Mouse (Mus musculus): ENCODE results near the gene Ptgdr2. TPM values are rescaled to one million over a fixed set of nuclear protein-coding genes. Genes with fewer than 3 reads are reported as not detected.

The Ptgdr2 gene
- polyA plus RNA-seq, 1 experiment from 2014 or later: 0.09 TPM

GRCm38 (mm10) chr19:10959085-10959977 lies 22.4 kb downstream of the Ptgdr2 start:
- H3K9ac ChIP-seq: no peak overlapping the region
- H3K27me3 ChIP-seq: peaks cover 18% of the 10 kb centered on the region; the same call in 1 of the 2 replicates
- no peak overlapping the region for H3K4me3 ChIP-seq (replicated peaks)
- H3K4me1 ChIP-seq: no peaks in the 10 kb centered on the region
- WGBS: 32% methylated on average over 11 of the region's 11 CpGs
- peak; percentile 69 for ATAC-seq (replicated peaks; ENCODE audit: low FRiP score)
- no peaks in the 10 kb centered on the region for H3K9me3 ChIP-seq (replicated peaks)
- no peak overlapping the region for H3K4me2 ChIP-seq
- H3K27ac ChIP-seq: no peak overlapping the region
- no peaks in the 10 kb centered on the region for H3K36me3 ChIP-seq

- 49% methylated on average over 12 of the region's 12 CpGs for WGBS
- Histone ChIP-seq H3K36me3 (no peaks in the 10 kb centered on the region), H3K4me2 (no peak overlapping the region), H3K27ac (no peak overlapping the region), H3K4me3 (replicated peaks) (no peak overlapping the region), H3K4me1 (no peaks in the 10 kb centered on the region), H3K9ac (no peak overlapping the region), H3K27me3 (peaks cover 18% of the 10 kb centered on the region; the same call in 1 of the 2 replicates), H3K9me3 (replicated peaks) (no peaks in the 10 kb centered on the region)
- no peak for ATAC-seq (replicated peaks; ENCODE audit: low FRiP score)
Observed at GRCm38 (mm10) chr19:10959978-10960346, 23.0 kb downstream of the Ptgdr2 start.

GRCm38 (mm10) chr19:10965721-10966120 lies 28.8 kb downstream of the Ptgdr2 start:
- no peak overlapping the region for H3K27ac ChIP-seq
- H3K4me3 ChIP-seq (replicated peaks): no peak overlapping the region
- H3K4me2 ChIP-seq: no peak overlapping the region
- H3K9me3 ChIP-seq (replicated peaks): no peaks in the 10 kb centered on the region
- H3K27me3 ChIP-seq: peaks cover 3% of the 10 kb centered on the region; the same call in 1 of the 2 replicates
- ATAC-seq (replicated peaks; ENCODE audit: low FRiP score): no peak
- H3K9ac ChIP-seq: no peak overlapping the region
- H3K36me3 ChIP-seq: no peaks in the 10 kb centered on the region
- no peaks in the 10 kb centered on the region for H3K4me1 ChIP-seq
- 86% methylated on average over 7 of the region's 7 CpGs for WGBS

GRCm38 (mm10) chr19:10968578-10968977 lies 31.6 kb downstream of the Ptgdr2 start:
- H3K4me2 ChIP-seq: no peak overlapping the region
- H3K36me3 ChIP-seq: no peaks in the 10 kb centered on the region
- peaks cover 5% of the 10 kb centered on the region for H3K4me1 ChIP-seq
- H3K27ac ChIP-seq: no peak overlapping the region
- H3K27me3 ChIP-seq: no peaks in the 10 kb centered on the region
- H3K9ac ChIP-seq: no peak overlapping the region
- no peak overlapping the region for H3K4me3 ChIP-seq (replicated peaks)
- 86% methylated on average over 7 of the region's 7 CpGs for WGBS
- no peak for ATAC-seq (replicated peaks; ENCODE audit: low FRiP score)
- H3K9me3 ChIP-seq (replicated peaks): no peaks in the 10 kb centered on the region

GRCm38 (mm10) chr19:10970457-10970856 lies 33.5 kb downstream of the Ptgdr2 start:
- Histone ChIP-seq H3K4me2 (no peak overlapping the region), H3K36me3 (no peaks in the 10 kb centered on the region), H3K4me1 (peaks cover 16% of the 10 kb centered on the region), H3K9ac (no peak overlapping the region), H3K9me3 (replicated peaks) (no peaks in the 10 kb centered on the region), H3K27ac (no peak overlapping the region), H3K27me3 (no peaks in the 10 kb centered on the region), H3K4me3 (replicated peaks) (no peak overlapping the region)
- 79% methylated on average over 3 of the region's 3 CpGs for WGBS
- no peak for ATAC-seq (replicated peaks; ENCODE audit: low FRiP score)

GRCm38 (mm10) chr19:10972660-10973059 lies 35.7 kb downstream of the Ptgdr2 start:
- Histone ChIP-seq H3K9me3 (replicated peaks) (no peaks in the 10 kb centered on the region), H3K4me3 (replicated peaks) (no peak overlapping the region), H3K36me3 (no peaks in the 10 kb centered on the region), H3K9ac (no peak overlapping the region), H3K4me2 (no peak overlapping the region), H3K4me1 (peaks cover 16% of the 10 kb centered on the region), H3K27ac (no peak overlapping the region), H3K27me3 (no peaks in the 10 kb centered on the region)
- 77% methylated on average over 3 of the region's 3 CpGs for WGBS
- no peak for ATAC-seq (replicated peaks; ENCODE audit: low FRiP score)

GRCm38 (mm10) chr19:10973187-10973586 lies 36.2 kb downstream of the Ptgdr2 start:
- Histone ChIP-seq H3K27ac (0 out of 2 replicates have a peak overlapping the region, but pooled peaks have one; percentile 60), H3K36me3 (no peaks in the 10 kb centered on the region), H3K4me1 (peaks cover 16% of the 10 kb centered on the region), H3K27me3 (no peaks in the 10 kb centered on the region), H3K9me3 (replicated peaks) (no peaks in the 10 kb centered on the region), H3K4me2 (no peak overlapping the region), H3K9ac (no peak overlapping the region), H3K4me3 (replicated peaks) (no peak overlapping the region)
- peak; percentile 86 for ATAC-seq (replicated peaks; ENCODE audit: low FRiP score)
- WGBS: 15% methylated on average over 2 of the region's 2 CpGs

GRCm38 (mm10) chr19:10974238-10974865 lies 37.4 kb downstream of the Ptgdr2 start, which contains the start of gene Ms4a10:
Gene Ms4a10, minus strand, starts transcription at chr19:10974670.
- Histone ChIP-seq H3K36me3 (no peaks in the 10 kb centered on the region), H3K4me2 (no peak within 1 kb of the TSS), H3K27ac (peak within 1 kb of the TSS; percentile 60; the same call in 1 of the 2 replicates), H3K4me1 (peaks cover 21% of the 10 kb centered on the region), H3K4me3 (replicated peaks) (no peak within 1 kb of the TSS), H3K27me3 (no peaks in the 10 kb centered on the region), H3K9ac (no peak within 1 kb of the TSS), H3K9me3 (replicated peaks) (no peaks in the 10 kb centered on the region)
- no peak; the same call in 1 of the 2 replicates for ATAC-seq (replicated peaks; ENCODE audit: low FRiP score)
- 24% methylated on average over 4 of the region's 4 CpGs for WGBS

GRCm38 (mm10) chr19:10975187-10975586 lies 38.2 kb downstream of the Ptgdr2 start:
- no peaks in the 10 kb centered on the region for H3K36me3 ChIP-seq
- H3K9me3 ChIP-seq (replicated peaks): no peaks in the 10 kb centered on the region
- no peak for ATAC-seq (replicated peaks; ENCODE audit: low FRiP score)
- peaks cover 28% of the 10 kb centered on the region for H3K4me1 ChIP-seq
- no peak overlapping the region for H3K27ac ChIP-seq
- H3K27me3 ChIP-seq: no peaks in the 10 kb centered on the region
- no peak overlapping the region for H3K4me3 ChIP-seq (replicated peaks)
- H3K4me2 ChIP-seq: no peak overlapping the region
- 82% methylated on average over 2 of the region's 2 CpGs for WGBS
- no peak overlapping the region for H3K9ac ChIP-seq

GRCm38 (mm10) chr19:10976318-10976717 lies 39.4 kb downstream of the Ptgdr2 start:
- no peak for ATAC-seq (replicated peaks; ENCODE audit: low FRiP score)
- H3K27me3 ChIP-seq: no peaks in the 10 kb centered on the region
- H3K9ac ChIP-seq: no peak overlapping the region
- no peak overlapping the region for H3K27ac ChIP-seq
- H3K4me1 ChIP-seq: peaks cover 28% of the 10 kb centered on the region
- H3K4me3 ChIP-seq (replicated peaks): no peak overlapping the region
- H3K4me2 ChIP-seq: no peak overlapping the region
- no peaks in the 10 kb centered on the region for H3K36me3 ChIP-seq
- H3K9me3 ChIP-seq (replicated peaks): no peaks in the 10 kb centered on the region
- WGBS: 48% methylated on average over 4 of the region's 4 CpGs

- Histone ChIP-seq H3K4me1 (peaks cover 14% of the 10 kb centered on the region), H3K9ac (no peak overlapping the region), H3K27ac (no peak overlapping the region), H3K9me3 (replicated peaks) (no peaks in the 10 kb centered on the region), H3K4me2 (peak overlapping the region; percentile 43), H3K4me3 (replicated peaks) (no peak overlapping the region), H3K27me3 (no peaks in the 10 kb centered on the region), H3K36me3 (no peaks in the 10 kb centered on the region)
- 15% methylated on average over 18 of the region's 18 CpGs for WGBS
- ATAC-seq (replicated peaks; ENCODE audit: low FRiP score): peak; percentile 24
Observed at GRCm38 (mm10) chr19:10979184-10980168, 42.5 kb downstream of the Ptgdr2 start.
